Mouse (Mus musculus) CD8-positive naive resting alpha-beta T cell, adult 2 months (primary cell): ENCODE results near the gene Retsat.

ENCODE experiments used
- DNase-seq, 2 experiments: peaks; one replicate each; pipeline ENCODE4 v3.0.0; 2022; ENCODE audit warnings: low read depth in 2 of 2, low spot score in 2 of 2

Retsat gene

GRCm38 (mm10) chr6:72597956-72598753, at the start of gene Retsat, which contains the start of gene Elmod3:
Gene Retsat (plus strand): TSS chr6:72598475.
Gene Elmod3 (minus strand): TSS chr6:72598413.
- peak; percentile 73 to 80 for DNase-seq

- no peak for DNase-seq
These were observed 49.2 kb upstream of the Retsat start for GRCm38 (mm10) chr6:72549041-72549580.

GRCm38 (mm10) chr6:72550025-72550424, 48.2 kb upstream of the Retsat start:
- DNase-seq = no peak

- no peak for DNase-seq
These were observed 47.7 kb upstream of the Retsat start for GRCm38 (mm10) chr6:72550503-72551100.

- DNase-seq = peak; percentile 40 to 51
These were observed 45.9 kb upstream of the Retsat start for GRCm38 (mm10) chr6:72552171-72553078.

GRCm38 (mm10) chr6:72553079-72553412, 45.2 kb upstream of the Retsat start:
- DNase-seq = no peak

GRCm38 (mm10) chr6:72560801-72561200, 37.5 kb upstream of the Retsat start:
- no peak for DNase-seq

- no peak for DNase-seq
These were observed 35.8 kb upstream of the Retsat start for GRCm38 (mm10) chr6:72562486-72562885.

GRCm38 (mm10) chr6:72562894-72563293, 35.4 kb upstream of the Retsat start:
- DNase-seq = no peak

GRCm38 (mm10) chr6:72565506-72565905, 32.8 kb upstream of the Retsat start:
- DNase-seq = no peak

- DNase-seq = peak; percentile 83 to 88
These were observed 32.2 kb upstream of the Retsat start for GRCm38 (mm10) chr6:72566044-72566443.

- DNase-seq = no peak
These were observed 30.8 kb upstream of the Retsat start for GRCm38 (mm10) chr6:72567508-72567907.

GRCm38 (mm10) chr6:72568736-72569135, 29.5 kb upstream of the Retsat start:
- DNase-seq = no peak

GRCm38 (mm10) chr6:72570644-72571397, 27.5 kb upstream of the Retsat start:
- no peak for DNase-seq

GRCm38 (mm10) chr6:72571826-72572225, 26.4 kb upstream of the Retsat start:
- no peak for DNase-seq

- DNase-seq = no peak
These were observed 22.2 kb upstream of the Retsat start for GRCm38 (mm10) chr6:72576041-72576440.

- no peak for DNase-seq
These were observed 16.5 kb upstream of the Retsat start for GRCm38 (mm10) chr6:72581625-72582382.

GRCm38 (mm10) chr6:72583211-72583839, 14.9 kb upstream of the Retsat start:
- no peak for DNase-seq

- no peak for DNase-seq
These were observed 14.1 kb upstream of the Retsat start for GRCm38 (mm10) chr6:72584154-72584553.
